Mouse (Mus musculus) CH12.LX (cell line): ENCODE measurements around the gene Cox4i2.

Source experiments
- BHLHE40 ChIP-seq: IDR thresholded peaks from 2 replicates; pipeline ENCODE4 v1.6.1; 2011; ENCODE audit warnings: mild to moderate bottlenecking, low read depth, low read length, improper control_type of control experiment
- CTCF ChIP-seq, 2 experiments: IDR thresholded peaks in 1 of 2; conservative IDR thresholded peaks in 1 of 2; 2 replicates each; pipeline ENCODE4 v1.5.1; 2011 to 2012; ENCODE audit warnings: low read depth in 2 of 2, low read length in 2 of 2, improper control_type of control experiment in 1 of 2, inconsistent platforms in 1 of 2, mild to moderate bottlenecking in 1 of 2, moderate library complexity in 1 of 2
- E2F4 ChIP-seq: IDR thresholded peaks from 2 replicates; pipeline ENCODE4 v1.6.1; 2011; ENCODE audit warnings: low read depth, low read length, improper control_type of control experiment; ENCODE audit not compliant: insufficient replicate concordance
- ELF1 ChIP-seq: IDR thresholded peaks from 2 replicates; pipeline ENCODE4 v1.6.1; 2014; ENCODE audit warnings: low read depth, mild to moderate bottlenecking, inconsistent platforms, low read length, improper control_type of control experiment
- GABPA ChIP-seq: IDR thresholded peaks from 2 replicates; pipeline ENCODE4 v1.6.1; 2012; ENCODE audit warnings: low read depth, low read length, improper control_type of control experiment, inconsistent platforms; ENCODE audit not compliant: insufficient replicate concordance
- HCFC1 ChIP-seq: IDR thresholded peaks from 2 replicates; pipeline ENCODE4 v1.6.1; 2012; ENCODE audit warnings: low read depth, mild to moderate bottlenecking, inconsistent platforms, low read length, improper control_type of control experiment
- JUND ChIP-seq: conservative IDR thresholded peaks from 2 replicates; pipeline ENCODE4 v1.6.1; 2011; ENCODE audit warnings: low read depth, low read length, improper control_type of control experiment
- MAZ ChIP-seq: IDR thresholded peaks from 2 replicates; pipeline ENCODE4 v1.6.1; 2012; ENCODE audit warnings: low read depth, mild to moderate bottlenecking, inconsistent platforms, low read length, improper control_type of control experiment, moderate library complexity
- MEF2A ChIP-seq: IDR thresholded peaks from 2 replicates; pipeline ENCODE4 v1.6.1; 2014; ENCODE audit warnings: low read depth, mild to moderate bottlenecking, inconsistent platforms, low read length, improper control_type of control experiment, borderline replicate concordance
- POLR2A ChIP-seq: IDR thresholded peaks from 2 replicates; pipeline ENCODE4 v1.6.1; 2011; ENCODE audit warnings: low read depth, mild to moderate bottlenecking, improper control_type of control experiment, low read length
- POLR2AphosphoS2 ChIP-seq: IDR thresholded peaks from 2 replicates; pipeline ENCODE4 v1.6.1; 2011; ENCODE audit warnings: low read depth, low read length, improper control_type of control experiment
- ZNF384 ChIP-seq: IDR thresholded peaks from 2 replicates; pipeline ENCODE4 v1.6.1; 2012; ENCODE audit warnings: low read depth, low read length, improper control_type of control experiment, inconsistent platforms

DNA sequence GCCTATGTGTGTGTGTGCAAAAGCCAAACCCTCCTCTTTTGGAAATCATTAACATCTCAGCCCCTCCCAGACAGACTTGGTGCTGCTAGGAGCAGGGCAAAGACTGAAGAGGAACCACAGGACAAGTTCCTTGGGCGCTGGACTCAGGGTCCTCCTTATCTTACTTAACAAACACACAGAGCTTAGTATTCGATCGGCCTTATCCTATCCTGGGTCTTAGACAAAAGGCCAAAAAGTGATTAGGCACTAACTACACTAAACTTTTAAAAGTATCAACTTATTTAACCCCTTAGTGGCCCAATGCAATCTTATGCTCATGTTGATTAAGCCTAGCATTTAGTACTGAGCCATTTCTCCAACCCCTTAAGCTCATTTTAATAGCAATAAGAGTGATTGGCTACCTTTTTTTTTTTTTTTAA, 14.1 kb upstream of the Cox4i2 start:
- TF ChIP-seq BHLHE40 (no peak), POLR2A (no peak), GABPA (no peak), MEF2A (no peak), CTCF (conservative IDR thresholded peaks at IDR 0.05 in 1 of 2, IDR thresholded peaks at IDR 0.05 in 1 of 2; ENCODE audit: low read depth in 2 of 2, low read length in 2 of 2) (no peak), ELF1 (no peak), ZNF384 (no peak), MAZ (no peak), JUND (no peak), POLR2AphosphoS2 (no peak), E2F4 (no peak), HCFC1 (no peak)
